Mouse (Mus musculus): ENCODE data around the gene Trpm2. TPM values are rescaled to one million over a fixed set of nuclear protein-coding genes. Genes with fewer than 3 reads are reported as not detected.

Gene Trpm2
- polyA plus RNA-seq, 1 experiment from 2014 or later = 1.7 TPM

DNA sequence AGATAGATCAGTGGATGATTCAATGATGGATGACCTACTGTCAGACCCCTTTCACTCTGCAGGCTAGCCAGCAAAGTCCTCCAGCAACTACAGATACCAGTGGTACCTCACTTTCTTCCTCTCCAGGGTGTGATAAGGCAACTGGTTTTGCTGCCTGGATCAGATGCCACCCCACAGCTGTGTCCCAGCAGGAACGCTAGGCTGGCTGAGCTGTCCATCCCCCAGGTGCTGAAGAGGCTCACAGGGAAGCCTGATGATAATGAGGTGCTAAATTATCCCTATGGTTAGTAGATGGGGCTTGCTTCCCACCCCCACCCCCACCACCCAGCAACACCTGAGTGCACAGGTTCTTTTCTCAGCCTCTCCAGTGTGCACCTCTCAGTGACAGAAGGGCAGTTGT lies 102.8 kb downstream of the Trpm2 start:
- WGBS (ENCODE audit: insufficient replicate concordance) = 17% methylated on average over 1 of the region's 1 CpGs
- TF ChIP-seq CTCF (IDR thresholded peaks at IDR 0.05; ENCODE audit: low read depth) (no peak), EP300 (IDR thresholded peaks at IDR 0.05; ENCODE audit: low read depth) (no peak)
- no peak overlapping the region for H3K4me3 ChIP-seq (ENCODE audit: low read depth, low read length)

DNA sequence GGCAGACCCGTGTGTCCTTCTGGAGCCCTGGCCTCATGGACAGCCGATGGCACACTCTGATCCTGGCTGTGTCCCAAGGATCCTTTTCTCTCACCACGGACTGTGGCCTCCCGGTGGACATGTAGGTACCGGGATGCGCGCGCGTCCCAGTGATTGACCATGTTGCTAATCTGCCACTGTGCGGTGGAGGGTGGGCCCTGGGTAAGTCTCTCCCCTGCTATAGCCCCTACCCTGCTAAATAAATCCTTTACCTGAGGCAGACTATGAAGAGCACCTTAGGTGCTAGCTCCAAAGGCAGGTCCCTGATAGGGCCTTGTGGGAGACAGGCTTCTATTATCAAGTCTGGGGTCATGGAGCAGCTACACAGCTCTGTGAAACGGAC lies 105.6 kb downstream of the Trpm2 start:
- Histone ChIP-seq H3K9ac (replicated peaks) (no peak overlapping the region), H3K4me3 (ENCODE audit: low read depth, low read length) (no peak overlapping the region), H3K4me1 (ENCODE audit: insufficient read depth) (no peaks in the 10 kb centered on the region), H3K27me3 (ENCODE audit: insufficient read depth, low read length) (no peaks in the 10 kb centered on the region), H3K36me3 (replicated peaks; ENCODE audit: insufficient read depth, low read length) (no peaks in the 10 kb centered on the region), H3K27ac (ENCODE audit: low read depth) (no peak overlapping the region), H3K4me2 (ENCODE audit: low read depth, low read length) (peak overlapping the region; percentile 47), H3K9me3 (ENCODE audit: low read length) (no peaks in the 10 kb centered on the region)
- no peak for DNase-seq
- ATAC-seq = no peak
- WGBS (ENCODE audit: insufficient replicate concordance) = 33% methylated on average over 11 of the region's 11 CpGs
- TF ChIP-seq EP300 (IDR thresholded peaks at IDR 0.05; ENCODE audit: low read depth) (no peak), CTCF (IDR thresholded peaks at IDR 0.05; ENCODE audit: low read depth) (no peak)

More for the DNA sequence above, 102.8 kb downstream of the Trpm2 start:
- Histone ChIP-seq H3K9ac (replicated peaks) (no peak overlapping the region), H3K4me1 (ENCODE audit: insufficient read depth) (no peaks in the 10 kb centered on the region), H3K36me3 (replicated peaks; ENCODE audit: insufficient read depth, low read length) (no peaks in the 10 kb centered on the region), H3K27ac (ENCODE audit: low read depth) (no peak overlapping the region), H3K4me2 (ENCODE audit: low read depth, low read length) (no peak overlapping the region), H3K27me3 (ENCODE audit: insufficient read depth, low read length) (no peaks in the 10 kb centered on the region), H3K9me3 (ENCODE audit: low read length) (no peaks in the 10 kb centered on the region)
- DNase-seq (no peak), ATAC-seq (no peak)

DNA sequence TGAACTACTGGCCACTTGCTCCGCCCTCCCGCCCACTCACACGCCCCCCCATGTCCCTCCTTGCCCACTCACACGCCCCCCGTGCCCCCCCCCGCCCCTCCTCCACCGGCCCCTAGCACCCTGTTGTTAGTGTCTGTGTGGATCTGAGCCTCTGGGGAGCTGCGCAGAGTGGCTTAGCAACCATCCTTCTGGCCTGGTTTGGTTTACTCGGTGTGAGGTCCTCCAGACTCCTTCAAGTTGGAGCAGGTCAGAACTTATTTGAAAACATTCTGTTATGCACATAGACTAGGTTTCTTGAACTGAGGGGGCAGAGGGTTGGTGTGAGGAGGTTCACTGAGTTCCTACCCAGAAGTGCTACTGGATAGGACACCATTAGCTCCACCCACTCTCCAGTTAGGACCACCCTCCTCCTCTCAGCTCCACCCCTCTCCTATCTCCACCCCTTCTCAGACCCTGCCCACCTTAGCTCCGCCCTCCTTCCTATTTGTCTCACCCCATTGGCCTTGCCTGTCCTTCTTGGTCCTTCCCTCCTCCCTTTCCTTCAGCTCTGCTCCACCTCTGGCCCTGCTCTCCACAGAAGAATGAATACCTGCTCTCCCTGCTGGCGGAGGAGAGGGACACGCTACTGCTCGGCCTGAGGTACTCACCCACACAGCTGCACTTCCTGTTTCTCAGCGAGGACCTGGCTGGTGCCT lies 106.1 kb downstream of the Trpm2 start:
- WGBS (ENCODE audit: insufficient replicate concordance) = 31% methylated on average over 14 of the region's 14 CpGs
- Histone ChIP-seq H3K4me1 (ENCODE audit: insufficient read depth) (no peaks in the 10 kb centered on the region), H3K9me3 (ENCODE audit: low read length) (no peaks in the 10 kb centered on the region), H3K27me3 (ENCODE audit: insufficient read depth, low read length) (no peaks in the 10 kb centered on the region), H3K9ac (replicated peaks) (no peak overlapping the region), H3K4me3 (ENCODE audit: low read depth, low read length) (no peak overlapping the region), H3K4me2 (ENCODE audit: low read depth, low read length) (peak overlapping the region; percentile 47), H3K27ac (ENCODE audit: low read depth) (no peak overlapping the region), H3K36me3 (replicated peaks; ENCODE audit: insufficient read depth, low read length) (no peaks in the 10 kb centered on the region)
- no peak for TF ChIP-seq CTCF (IDR thresholded peaks at IDR 0.05; ENCODE audit: low read depth)
- no peak for TF ChIP-seq EP300 (IDR thresholded peaks at IDR 0.05; ENCODE audit: low read depth)
- peak; percentile 46 for DNase-seq
- ATAC-seq = peak; percentile 79

DNA sequence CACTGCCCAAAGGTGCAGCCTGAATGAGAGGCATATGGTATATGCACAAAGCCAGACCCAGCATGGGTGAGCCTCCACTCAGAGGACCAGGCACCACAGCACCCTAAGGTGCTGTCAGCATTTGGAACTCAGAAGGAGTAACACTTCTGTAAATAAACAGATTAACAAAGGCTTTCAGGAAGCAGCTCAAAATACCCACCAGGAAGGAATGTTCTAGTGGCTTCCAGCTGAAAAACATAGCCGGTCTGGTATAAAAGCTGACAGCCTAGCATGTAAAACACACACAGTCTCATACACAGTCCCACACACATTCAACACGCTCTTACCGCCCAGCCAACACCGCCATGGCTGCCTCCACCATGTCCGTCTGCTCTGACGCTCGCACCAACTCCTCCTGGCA lies 108.7 kb downstream of the Trpm2 start, which contains the start of gene Gm3285:
Gene Gm3285 (plus strand): TSS at position 301 of the 400 bp plus-strand sequence.
- TF ChIP-seq EP300 (IDR thresholded peaks at IDR 0.05; ENCODE audit: low read depth) (no peak), CTCF (IDR thresholded peaks at IDR 0.05; ENCODE audit: low read depth) (no peak)
- 45% methylated on average over 7 of the region's 7 CpGs for WGBS (ENCODE audit: insufficient replicate concordance)
- no peak within 1 kb of the TSS for H3K4me3 ChIP-seq (ENCODE audit: low read depth, low read length)

More for the DNA sequence above, 108.7 kb downstream of the Trpm2 start, which contains the start of gene Gm3285:
- Histone ChIP-seq H3K36me3 (replicated peaks; ENCODE audit: insufficient read depth, low read length) (no peaks in the 10 kb centered on the region), H3K9me3 (ENCODE audit: low read length) (no peaks in the 10 kb centered on the region), H3K27me3 (ENCODE audit: insufficient read depth, low read length) (no peaks in the 10 kb centered on the region), H3K9ac (replicated peaks) (no peak within 1 kb of the TSS), H3K4me2 (ENCODE audit: low read depth, low read length) (no peak within 1 kb of the TSS), H3K27ac (ENCODE audit: low read depth) (no peak within 1 kb of the TSS), H3K4me1 (ENCODE audit: insufficient read depth) (no peaks in the 10 kb centered on the region)
- ATAC-seq (no peak), DNase-seq (no peak)

Other genes with a start within 250 kb of the Trpm2 start
- not detected in 2 replicates for gene Krtap12-1, start 250.0 kb downstream of the Trpm2 start, polyA plus RNA-seq (2015; fragmentation: Nextera tagmentation; extraction: Ambion mirVana)
- not detected in 2 replicates for gene Gm10100, start 244.1 kb downstream of the Trpm2 start, polyA plus RNA-seq (2015; fragmentation: Nextera tagmentation; extraction: Ambion mirVana)
- gene Gm18596, start 227.9 kb downstream of the Trpm2 start, polyA plus RNA-seq (2015; fragmentation: Nextera tagmentation; extraction: Ambion mirVana) = not detected in 2 replicates
- gene Gm9736, start 219.2 kb downstream of the Trpm2 start, polyA plus RNA-seq (2015; fragmentation: Nextera tagmentation; extraction: Ambion mirVana) = not detected in 2 replicates
- gene Gm3233, start 210.9 kb downstream of the Trpm2 start, polyA plus RNA-seq (2015; fragmentation: Nextera tagmentation; extraction: Ambion mirVana) = not detected in 2 replicates
- not detected in 2 replicates for gene Gm3238, start 199.2 kb downstream of the Trpm2 start, polyA plus RNA-seq (2015; fragmentation: Nextera tagmentation; extraction: Ambion mirVana)
- not detected in 2 replicates for gene Gm7138, start 193.6 kb downstream of the Trpm2 start, polyA plus RNA-seq (2015; fragmentation: Nextera tagmentation; extraction: Ambion mirVana)
- not detected in 2 replicates for gene Gm3250, start 188.0 kb downstream of the Trpm2 start, polyA plus RNA-seq (2015; fragmentation: Nextera tagmentation; extraction: Ambion mirVana)
- gene Gm7137, start 182.4 kb downstream of the Trpm2 start, polyA plus RNA-seq (2015; fragmentation: Nextera tagmentation; extraction: Ambion mirVana) = not detected in 2 replicates
- gene Gm9639, start 175.5 kb downstream of the Trpm2 start, polyA plus RNA-seq (2015; fragmentation: Nextera tagmentation; extraction: Ambion mirVana) = not detected in 2 replicates
- gene Gm19668, start 171.4 kb downstream of the Trpm2 start, polyA plus RNA-seq (2015; fragmentation: Nextera tagmentation; extraction: Ambion mirVana) = not detected in 2 replicates
- not detected in 2 replicates for gene Gm9507, start 158.7 kb downstream of the Trpm2 start, polyA plus RNA-seq (2015; fragmentation: Nextera tagmentation; extraction: Ambion mirVana)
- gene Gm2696, start 155.9 kb downstream of the Trpm2 start, polyA plus RNA-seq (2015; fragmentation: Nextera tagmentation; extraction: Ambion mirVana) = not detected in 2 replicates
- gene Krtap10-4, start 143.5 kb downstream of the Trpm2 start, polyA plus RNA-seq (2015; fragmentation: Nextera tagmentation; extraction: Ambion mirVana) = not detected in 2 replicates
- gene Krtap10-10, start 134.6 kb downstream of the Trpm2 start, polyA plus RNA-seq (2015; fragmentation: Nextera tagmentation; extraction: Ambion mirVana) = not detected in 2 replicates
- not detected in 2 replicates for gene Gm36176, start 123.8 kb downstream of the Trpm2 start, polyA plus RNA-seq (2015; fragmentation: Nextera tagmentation; extraction: Ambion mirVana)
- gene Gm10318, start 117.7 kb downstream of the Trpm2 start, polyA plus RNA-seq (2015; fragmentation: Nextera tagmentation; extraction: Ambion mirVana) = not detected in 2 replicates
- gene Gm3285, start 108.6 kb downstream of the Trpm2 start, polyA plus RNA-seq (2015; fragmentation: Nextera tagmentation; extraction: Ambion mirVana) = not detected in 2 replicates
- gene Lrrc3, start 68.0 kb downstream of the Trpm2 start, polyA plus RNA-seq (2015; fragmentation: Nextera tagmentation; extraction: Ambion mirVana) = 24.4 and 26.6 TPM in 2 replicates
- 4.0 and 4.4 TPM in 2 replicates for gene 1810043G02Rik, start 8.0 kb upstream of the Trpm2 start, polyA plus RNA-seq (2015; fragmentation: Nextera tagmentation; extraction: Ambion mirVana)
- gene Pfkl, start 39.5 kb upstream of the Trpm2 start, polyA plus RNA-seq (2015; fragmentation: Nextera tagmentation; extraction: Ambion mirVana) = 23.5 and 31.3 TPM in 2 replicates
- not detected in 2 replicates for gene Dnmt3l, start 71.4 kb upstream of the Trpm2 start, polyA plus RNA-seq (2015; fragmentation: Nextera tagmentation; extraction: Ambion mirVana)
- gene Aire, start 73.0 kb upstream of the Trpm2 start, polyA plus RNA-seq (2015; fragmentation: Nextera tagmentation; extraction: Ambion mirVana) = not detected in 2 replicates
- gene Icosl, start 98.7 kb upstream of the Trpm2 start, polyA plus RNA-seq (2015; fragmentation: Nextera tagmentation; extraction: Ambion mirVana) = 0.86 and 1.2 TPM in 2 replicates
- gene D10Jhu81e, start 199.2 kb upstream of the Trpm2 start, polyA plus RNA-seq (2015; fragmentation: Nextera tagmentation; extraction: Ambion mirVana) = 20.8 and 23.9 TPM in 2 replicates
- 5.3 and 6.1 TPM in 2 replicates for gene Pwp2, start 214.6 kb upstream of the Trpm2 start, polyA plus RNA-seq (2015; fragmentation: Nextera tagmentation; extraction: Ambion mirVana)